Mouse (Mus musculus) heart, adult 8-10 months (tissue): ENCODE results near the gene Fam57b. TPM values are rescaled to one million over a fixed set of nuclear protein-coding genes. Genes with fewer than 3 reads are reported as not detected.

Experiments used
- DNase-seq: peaks from one replicate; pipeline ENCODE4 v3.0.0; 2022; ENCODE audit warnings: low spot score
- total RNA-seq, 4 experiments: library from RNA; stranded (reverse); gene quantifications; 2 replicates each; pipeline ENCODE4 v1.2.4; 2022

The Fam57b gene
- total RNA-seq, 4 experiments from 2014 or later = 6.9 to 10.1 (median 8.0) TPM

DNA sequence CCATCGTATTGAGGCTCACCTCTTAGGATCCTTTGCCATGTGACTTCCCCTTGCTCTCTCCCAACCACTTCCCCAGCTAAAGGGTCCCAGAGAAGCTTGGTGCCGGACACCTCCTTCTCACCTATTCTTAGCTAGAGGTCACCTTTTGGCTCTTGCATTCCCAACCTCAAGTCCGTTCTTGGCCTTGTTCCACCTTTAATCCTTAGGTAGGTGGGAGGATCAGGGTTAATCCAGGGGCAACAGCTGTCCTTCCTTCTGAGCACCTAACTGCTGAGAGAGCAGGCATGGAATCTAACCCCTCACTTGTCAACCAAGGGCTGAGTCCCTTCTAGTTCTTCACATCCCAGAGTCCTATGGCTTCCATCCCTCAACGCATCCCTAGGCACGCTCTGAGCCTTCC is 28.5 kb downstream of the Fam57b start:
- DNase-seq = no peak

DNA sequence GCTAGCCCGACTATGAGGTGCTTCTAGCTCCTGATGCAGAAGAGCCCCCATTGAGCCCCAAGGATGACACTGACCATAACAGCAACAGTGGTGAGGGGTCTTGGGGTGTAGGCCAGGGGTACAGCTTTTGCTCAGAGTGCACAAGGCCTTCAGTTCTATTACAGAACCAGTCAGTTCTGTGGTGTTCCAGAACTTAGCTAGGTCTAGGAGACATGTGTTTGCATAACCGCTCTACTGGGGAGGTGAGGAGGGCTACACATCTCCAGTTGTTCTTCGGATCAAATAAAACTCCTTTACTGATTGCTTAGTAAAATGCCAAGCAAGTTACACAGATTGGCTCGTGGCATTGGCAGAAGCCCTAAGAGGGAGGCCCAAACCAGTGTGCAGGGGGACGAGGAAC is 34.1 kb downstream of the Fam57b start, which contains the start of gene 4930451I11Rik:
TSS of gene 4930451I11Rik (minus strand) at position 101 of the 400 bp plus-strand sequence.
- no peak for DNase-seq

DNA sequence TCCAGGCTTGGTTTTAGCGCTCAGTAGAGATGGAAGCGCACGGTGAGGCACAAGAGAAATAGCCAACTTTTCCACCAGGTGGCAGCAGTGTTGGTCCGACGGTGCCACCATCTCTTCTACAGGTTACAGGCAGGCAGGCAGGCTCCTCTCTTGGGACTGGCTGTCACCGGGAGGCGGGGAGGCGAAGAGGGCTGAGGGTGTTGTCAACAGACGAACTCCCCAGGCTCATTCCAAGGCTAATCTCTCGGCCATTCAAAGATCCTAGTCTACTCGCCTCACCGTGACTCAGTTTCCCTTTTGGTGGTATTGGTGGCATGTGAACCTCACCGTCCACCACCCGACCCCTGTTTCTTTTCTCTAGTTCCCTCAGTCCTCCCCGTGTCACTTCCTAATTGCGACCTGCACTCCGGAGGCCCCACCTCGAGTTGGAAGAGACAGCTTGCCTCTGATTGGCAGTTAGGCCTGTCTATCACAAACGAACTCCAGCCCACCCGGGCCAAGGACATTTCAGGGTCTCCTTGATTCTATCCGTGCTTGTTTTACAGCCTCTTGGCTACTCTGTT is 34.6 kb downstream of the Fam57b start:
- DNase-seq = peak; percentile 63

DNA sequence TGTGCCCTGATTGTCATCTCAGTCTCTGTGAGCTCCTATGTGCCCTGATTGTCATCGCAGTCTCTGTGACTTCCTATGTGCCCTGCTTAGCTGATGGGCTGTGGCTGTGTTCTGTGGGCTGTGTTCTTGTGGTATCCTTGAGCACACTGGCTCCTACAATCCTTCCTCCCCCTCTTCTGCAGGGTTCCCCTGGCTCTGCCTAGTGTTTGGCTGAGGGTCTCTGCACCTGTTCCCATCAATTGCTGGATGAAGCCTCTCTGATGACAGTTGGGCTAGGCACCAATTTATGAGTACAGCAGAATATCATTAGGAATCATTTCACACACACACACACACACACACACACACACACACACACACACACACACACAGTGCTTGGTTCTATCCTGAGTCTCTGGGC is 35.8 kb downstream of the Fam57b start:
- no peak for DNase-seq

DNA sequence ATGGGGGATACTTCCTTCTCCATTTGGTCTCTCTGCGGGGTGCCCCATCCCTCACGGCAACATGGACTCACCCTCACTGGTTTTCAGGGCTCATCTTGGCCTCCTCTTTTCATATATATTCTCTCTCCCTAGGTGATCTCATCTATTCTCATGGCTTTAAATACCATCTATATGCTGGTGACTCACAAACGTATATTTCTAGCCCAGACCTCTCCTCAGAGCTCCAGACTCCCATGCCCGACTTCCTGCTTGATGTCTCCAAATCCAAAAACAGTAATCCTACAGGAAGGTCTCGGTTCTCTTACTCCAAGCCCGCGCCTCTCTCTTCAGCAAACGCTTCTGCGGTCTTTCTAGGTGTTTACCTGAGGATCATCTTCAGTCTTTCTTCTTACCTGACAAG is 45.8 kb downstream of the Fam57b start:
- no peak for DNase-seq

DNA sequence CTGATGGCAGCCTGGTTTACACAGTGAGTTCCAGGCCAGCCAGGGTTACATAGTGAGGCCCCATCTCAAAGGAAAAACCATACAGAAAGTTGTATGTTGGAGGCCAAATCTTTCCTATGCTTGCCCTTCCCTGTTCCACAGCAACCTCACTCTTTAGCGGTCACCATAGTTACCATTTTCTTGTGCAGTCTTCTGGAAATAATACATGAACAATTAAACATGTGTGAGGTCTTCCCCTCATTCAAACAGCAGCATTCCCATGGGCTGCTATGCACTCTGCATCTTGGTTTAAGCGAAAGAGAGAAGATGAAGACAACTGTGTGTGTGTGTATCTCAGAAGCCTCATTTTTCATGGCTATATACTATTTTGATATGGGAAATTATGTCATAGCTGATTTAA is 48.0 kb downstream of the Fam57b start:
- DNase-seq = no peak

DNA sequence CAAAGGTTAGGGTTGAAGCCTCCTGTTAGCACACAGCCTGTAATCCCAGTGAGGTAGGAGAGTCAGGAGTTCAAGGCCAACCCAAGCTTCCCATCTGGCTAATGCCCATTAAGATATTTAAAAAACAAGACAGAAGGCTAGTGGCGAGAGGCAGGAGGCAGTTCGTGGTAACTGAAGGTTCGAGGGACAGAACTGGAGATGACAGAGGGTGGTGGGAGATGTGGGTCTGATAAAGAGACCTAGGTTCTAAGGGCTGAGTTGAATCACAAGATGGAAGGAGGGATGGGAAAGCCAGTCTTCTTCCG is 49.6 kb downstream of the Fam57b start, which contains the start of gene Doc2a:
TSS of gene Doc2a (plus strand) at position 301 of the 305 bp plus-strand sequence.
- DNase-seq = no peak

DNA sequence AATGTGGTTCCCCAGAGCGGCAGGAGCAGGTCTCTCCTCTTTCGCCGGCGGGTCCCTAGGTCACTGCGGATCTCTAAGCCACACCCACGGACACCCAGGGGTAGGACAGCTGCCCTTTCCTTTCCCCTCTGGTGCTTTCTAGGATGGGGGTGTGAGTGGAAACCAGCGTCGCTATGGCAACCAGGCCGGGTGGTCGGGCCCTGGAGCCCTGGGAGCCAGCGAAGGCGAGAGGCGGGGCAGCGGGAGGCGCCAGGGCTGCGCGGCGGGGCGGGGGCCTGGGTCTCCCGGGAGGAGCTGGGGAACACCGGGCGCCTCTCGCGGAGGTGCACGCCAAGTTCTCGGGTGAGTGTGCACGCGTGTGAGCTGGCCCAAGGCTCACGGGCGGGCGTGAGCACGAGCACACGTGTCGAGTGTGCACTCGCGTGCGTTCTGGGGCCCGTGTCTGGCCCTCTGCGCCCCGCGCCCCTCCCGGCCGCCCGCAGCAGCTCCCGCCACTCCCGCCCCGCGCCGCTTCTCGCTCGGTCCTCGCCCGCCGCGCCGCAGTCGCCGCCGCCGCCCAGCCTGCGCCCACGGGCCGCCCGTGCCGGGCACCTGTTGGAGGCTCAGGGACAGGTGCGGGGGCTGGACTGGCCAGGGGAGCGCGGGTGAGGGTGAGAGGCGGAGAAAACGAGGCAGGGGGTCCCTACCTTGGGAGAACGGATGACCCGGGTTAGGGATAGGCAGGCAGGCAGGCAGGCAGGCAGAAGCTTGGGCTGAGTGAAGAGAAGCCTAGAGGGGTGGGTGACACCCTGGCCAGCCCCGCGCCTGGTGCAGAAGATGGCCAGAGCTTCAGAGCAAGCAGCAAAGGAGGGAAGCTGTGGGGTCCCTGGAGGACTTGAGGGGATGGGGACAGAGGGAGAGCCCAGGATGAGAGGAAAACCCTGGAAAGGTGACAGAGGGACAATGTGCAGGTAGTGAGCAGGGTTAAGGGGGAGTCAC is 50.2 kb downstream of the Fam57b start:
- no peak for DNase-seq

DNA sequence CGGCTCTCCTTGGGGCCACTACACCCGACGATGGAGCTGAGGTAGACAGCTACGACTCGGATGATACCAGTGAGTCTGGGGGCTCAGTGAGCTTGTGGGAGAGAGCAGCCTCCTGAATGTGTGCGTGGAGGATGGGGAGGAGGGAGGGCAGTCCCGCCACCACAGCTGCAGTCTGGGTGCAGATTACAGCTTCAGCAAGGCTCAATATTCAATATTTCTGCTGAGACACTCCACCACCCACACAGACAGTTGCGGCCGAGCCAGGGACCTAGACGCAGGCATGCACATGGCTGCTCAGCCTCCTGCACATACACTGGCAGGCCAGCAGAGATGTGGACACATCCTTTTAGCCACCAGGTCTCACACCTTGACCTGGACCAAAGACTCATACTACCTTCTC is 51.3 kb downstream of the Fam57b start:
- no peak for DNase-seq

DNA sequence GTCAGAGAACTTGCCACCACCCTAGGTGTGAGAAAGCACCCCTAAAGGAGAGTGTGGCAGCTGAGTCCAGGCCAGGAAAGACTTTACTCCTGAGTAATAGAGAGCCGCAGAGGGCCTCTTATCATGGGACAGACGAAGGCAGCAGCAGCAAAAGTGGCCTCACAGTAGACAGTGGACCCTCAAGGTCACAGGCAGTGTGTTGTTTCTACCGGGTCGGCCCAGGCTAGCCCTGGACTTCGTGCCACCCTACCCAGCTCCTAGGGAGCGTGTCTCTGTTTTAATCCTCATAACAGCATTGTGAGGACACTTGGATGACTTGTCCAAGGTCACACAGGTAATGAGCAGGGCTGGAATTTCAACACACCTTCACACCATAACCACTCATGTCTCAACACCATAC is 52.7 kb downstream of the Fam57b start:
- no peak for DNase-seq

DNA sequence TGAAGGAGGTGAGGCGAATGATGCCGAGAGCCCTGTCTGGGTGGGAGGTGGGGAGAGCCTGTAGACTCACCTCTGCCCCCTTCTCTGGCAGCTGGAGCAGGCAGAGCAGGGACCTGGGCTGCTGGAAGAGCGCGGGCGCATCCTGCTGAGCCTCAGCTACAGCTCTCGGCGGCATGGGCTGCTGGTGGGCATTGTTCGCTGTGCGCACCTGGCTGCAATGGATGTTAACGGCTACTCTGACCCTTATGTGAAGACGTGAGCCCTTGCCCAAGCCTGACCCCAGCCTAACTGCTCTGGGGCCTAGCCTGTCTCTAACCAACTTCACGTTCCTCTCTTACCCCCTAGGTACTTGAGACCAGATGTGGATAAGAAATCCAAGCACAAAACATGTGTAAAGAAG is 53.7 kb downstream of the Fam57b start:
- DNase-seq = no peak

DNA sequence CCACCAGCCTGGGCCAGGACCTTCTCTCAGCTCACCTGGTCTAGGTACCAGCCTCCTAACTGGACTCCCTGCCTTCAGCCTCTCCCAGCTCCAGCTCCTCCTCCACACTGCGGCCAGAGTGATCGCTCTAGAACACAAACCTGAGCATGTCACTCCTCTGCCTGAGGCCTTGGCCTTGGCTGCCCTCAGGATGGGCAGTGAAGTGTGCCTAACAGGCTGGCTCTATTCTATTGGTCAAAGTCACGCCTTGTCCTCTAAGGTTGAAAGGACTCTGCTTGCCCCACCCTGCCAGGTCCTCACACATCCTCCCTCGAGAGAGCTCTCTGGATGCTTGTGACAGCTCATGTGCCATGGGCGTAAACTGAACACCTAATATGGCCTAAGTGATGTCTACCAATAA is 56.0 kb downstream of the Fam57b start:
- DNase-seq = no peak

DNA sequence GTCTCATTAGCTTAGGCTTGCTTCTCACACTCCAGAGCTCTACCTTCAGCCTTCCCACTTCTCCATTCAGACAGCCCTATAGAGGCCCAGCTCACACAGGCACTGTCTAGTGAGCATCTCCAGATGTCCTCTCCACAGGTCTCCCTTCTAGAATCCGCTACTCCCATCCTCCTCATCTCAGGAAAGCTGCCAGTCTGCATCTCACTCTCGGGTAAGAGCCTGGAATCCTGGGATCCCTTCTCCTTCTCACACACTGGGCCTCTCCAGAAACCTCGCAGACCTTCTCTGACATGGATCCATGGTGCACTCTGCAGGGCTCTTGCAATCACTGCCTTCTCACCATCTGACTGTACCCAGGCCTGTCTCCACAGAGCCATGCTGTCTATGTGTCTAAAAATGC is 58.2 kb downstream of the Fam57b start:
- DNase-seq = no peak

DNA sequence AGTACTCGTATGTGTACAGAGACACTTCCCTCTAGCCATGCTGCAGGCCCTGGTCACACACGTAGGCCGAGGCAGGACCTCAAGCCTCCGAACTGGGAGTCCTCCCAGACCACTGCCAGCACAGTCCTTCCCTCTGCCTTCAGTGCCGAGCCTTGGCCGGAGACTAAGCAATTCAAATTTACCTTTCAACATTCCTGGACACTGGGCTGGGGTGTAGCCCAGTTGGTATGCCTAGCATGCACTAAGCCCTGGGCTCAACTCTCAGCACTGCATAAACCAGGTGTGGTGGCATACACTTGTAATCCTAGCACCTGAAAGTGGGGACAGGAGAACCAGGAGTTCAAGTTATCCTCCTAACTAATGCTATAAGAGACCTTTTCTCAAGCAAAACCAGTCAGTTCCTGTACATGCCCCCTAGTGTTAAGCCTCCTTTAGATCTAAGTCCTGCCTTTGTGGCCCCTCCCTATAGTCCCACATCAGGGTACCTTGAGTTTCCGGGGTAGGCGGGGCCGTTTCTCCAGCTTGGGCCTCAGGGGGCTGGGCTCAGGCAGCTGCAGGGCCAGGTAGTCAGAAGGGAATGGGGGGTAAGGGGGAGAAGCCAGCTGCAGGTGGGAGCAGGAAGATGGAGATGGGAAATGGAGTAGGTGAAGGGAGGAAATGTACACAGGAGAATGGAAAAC is 59.4 kb downstream of the Fam57b start:
- no peak for DNase-seq

DNA sequence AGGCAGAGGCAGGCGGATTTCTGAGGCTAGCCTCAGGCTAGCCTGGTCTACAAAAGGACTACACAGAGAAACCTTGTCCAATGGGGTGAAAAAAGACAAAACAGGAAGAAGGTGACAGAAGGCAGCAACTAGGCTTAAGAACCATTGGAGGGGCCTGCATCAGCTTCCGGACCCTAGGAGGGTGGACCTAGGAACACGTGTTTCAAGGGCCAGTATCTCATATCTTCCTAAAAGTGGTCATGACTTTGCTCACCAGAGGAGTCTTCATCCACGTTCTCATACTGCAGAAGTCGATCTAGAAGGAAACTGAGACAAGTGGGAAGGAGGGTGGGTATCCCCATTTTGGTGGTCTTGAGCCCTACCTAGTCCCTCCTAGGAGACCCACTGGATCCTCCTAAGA is 63.5 kb downstream of the Fam57b start:
- no peak for DNase-seq

DNA sequence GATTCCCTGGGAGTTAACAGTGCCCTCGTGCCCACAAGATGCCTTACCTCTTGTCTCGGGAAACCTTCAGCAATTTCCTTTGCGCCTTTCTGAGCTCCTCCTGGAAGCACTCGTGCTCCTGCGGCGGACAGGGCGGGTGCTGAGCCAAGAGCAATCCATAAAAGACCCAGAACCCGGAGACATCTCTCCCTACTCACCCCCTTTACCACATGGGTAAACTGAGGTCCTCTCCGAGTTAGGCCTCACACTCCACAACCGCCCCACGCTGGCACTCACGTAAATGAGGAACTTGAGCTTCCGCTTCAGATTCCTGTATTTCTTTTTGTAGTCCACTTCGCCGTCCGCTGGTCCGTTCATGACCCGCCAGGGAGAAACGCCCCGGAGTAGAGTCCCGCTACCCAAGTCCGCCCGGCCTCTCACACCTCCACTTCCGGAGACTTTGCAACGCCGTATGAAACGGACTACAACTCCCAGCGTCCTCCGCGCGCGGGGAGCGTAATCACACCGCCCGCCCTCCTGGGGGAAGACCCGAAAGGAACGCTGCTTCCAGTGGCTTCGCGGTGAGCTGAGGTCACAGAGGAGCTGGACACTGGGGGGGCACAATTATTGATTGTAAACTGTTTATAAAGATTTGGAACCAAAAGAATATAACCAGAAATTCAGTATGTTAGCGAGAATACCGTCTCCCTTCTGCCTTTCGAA is 64.1 kb downstream of the Fam57b start, which contains the start of gene Hirip3:
TSS of gene Hirip3 (plus strand) at position 544 of the 702 bp plus-strand sequence.
- peak; percentile 96 for DNase-seq

DNA sequence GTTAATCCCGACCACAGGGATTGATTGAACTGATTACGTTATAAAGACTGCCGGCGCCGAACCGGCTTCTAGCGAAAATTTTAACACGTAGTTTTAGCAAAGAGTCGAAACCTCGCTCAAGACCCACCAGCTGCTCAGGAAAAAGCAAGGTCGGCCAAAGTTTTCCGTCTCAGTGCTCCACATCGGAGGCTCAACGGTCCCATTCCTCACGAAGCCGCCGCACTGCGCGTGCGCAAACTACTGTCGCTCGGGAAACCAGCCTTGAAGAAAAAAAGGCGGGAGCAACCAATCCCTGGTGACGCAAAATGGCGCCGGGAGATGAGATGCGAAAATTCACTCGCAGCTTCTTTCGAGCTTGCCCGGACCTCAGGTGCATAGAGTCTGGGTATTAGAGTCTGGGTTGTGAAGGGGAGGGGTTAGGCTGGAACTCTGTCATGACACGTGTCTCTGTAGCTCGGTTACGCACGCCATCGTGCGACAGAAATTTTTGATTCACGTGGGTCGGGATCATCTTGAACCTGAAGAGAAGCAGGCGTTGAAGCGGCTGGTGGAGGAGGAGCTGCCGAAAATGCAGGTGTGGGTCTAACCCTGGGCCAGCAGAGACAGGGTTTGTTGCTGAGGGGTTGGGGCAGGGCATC is 64.8 kb downstream of the Fam57b start, which contains the start of gene Ino80e:
TSS of gene Ino80e (minus strand) at position 231 of the 638 bp plus-strand sequence.
- DNase-seq = peak; percentile 94

DNA sequence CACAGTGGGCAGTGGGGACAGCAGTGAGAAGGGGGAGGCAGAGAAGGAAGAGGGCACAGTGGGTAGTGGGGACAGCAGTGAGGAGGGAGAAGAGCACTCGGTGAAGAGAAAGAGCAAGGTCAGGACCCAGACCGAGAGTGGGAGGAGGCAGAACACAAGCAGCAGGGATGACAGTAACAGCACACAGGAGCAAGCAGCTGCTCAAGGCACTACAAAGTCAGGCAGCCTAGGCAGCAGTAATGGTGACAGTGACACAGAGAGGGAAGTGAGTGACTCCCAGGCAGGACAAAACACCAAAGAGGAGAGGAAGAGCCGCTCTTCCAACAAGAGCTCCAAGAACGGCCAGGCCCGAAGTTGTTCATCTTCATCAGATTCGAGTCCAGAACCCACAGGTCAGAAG is 66.3 kb downstream of the Fam57b start:
- DNase-seq = no peak

DNA sequence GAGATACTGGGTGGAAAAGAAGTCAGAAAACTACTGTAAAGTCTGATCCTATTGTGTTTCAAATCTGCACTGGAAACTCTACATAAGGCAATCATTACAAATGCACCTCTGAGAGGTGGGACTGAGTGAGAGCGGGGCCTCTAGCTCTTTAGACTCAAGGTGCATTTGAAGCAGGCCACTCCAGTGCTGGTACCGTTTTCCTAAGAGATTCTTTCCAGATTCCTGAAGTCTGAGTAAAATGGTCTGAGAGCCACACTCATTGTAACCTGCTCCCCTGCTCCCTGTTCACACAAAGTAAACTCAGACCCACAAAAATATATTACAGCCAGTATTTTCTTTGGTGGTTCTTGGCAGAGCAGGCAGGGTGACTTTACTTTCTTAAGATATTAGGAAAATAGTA is 70.1 kb downstream of the Fam57b start:
- no peak for DNase-seq

DNA sequence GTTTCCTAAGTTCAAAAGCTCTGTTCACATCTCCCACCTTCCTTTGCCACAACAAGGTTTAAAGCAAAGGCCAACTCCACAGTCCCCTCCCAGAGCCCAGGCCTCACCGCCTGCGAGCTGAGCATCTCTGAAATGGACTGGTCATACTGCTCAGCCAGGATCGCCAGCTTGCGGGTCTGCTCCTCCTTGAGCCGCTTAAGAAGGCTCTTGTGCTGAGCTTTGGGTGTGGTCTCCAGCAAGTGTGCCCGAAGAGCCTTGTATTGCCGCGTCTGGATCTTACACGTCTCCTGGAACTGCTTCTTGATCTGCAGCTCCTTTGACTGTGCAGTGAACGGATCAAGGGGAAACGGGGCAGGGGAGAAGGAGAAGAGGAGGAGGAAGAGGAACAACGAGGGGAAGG is 70.5 kb downstream of the Fam57b start:
- DNase-seq = no peak

DNA sequence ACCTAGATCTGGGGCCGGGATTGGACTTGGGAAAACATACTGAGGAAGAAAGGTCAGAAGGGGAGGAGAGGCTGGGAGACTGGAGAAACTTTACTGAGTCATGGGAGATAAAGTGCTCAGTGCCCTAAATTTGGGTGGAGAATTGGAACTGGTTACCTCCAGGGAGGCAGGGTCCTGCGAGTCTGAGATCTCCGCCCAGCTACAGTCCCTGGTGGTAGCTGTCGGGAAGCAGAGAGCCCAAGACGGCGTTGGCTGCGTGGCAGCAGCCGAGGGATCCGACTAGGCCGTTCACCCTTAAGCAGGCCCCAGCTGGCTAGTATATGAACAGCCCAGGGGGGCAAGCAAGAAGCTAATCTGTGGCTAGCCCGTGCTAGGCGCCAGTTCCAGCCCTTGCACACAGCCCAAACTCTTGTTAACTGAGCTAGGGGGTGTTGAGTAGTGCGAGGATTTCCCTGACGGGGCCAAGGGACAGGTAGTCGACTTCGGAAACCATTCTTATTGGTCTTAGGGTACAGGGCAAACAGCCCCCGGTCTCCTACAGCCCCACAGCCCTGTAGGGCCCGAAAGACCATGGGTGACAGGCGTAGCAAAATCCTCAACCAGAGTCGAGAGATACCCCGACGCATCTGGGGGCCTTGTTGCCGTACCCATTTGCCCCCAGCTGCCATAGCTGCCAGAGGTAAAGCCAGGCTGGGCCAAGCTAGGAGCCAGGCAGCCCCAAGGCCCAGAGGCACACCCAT is 72.5 kb downstream of the Fam57b start:
- DNase-seq = no peak
